Mouse (Mus musculus) limb, embryonic 14.5 days (tissue): ENCODE results near the gene Gm6525. TPM values are rescaled to one million over a fixed set of nuclear protein-coding genes. Genes with fewer than 3 reads are reported as not detected.

Experiments used
- ATAC-seq: fragments of 200-750 bp; cut with Nextera tagmentation; 2 replicates; pipeline ENCODE4 v1.8.0; 2017; ENCODE audit warnings: low read depth, moderate number of reproducible peaks, moderate TSS enrichment; ENCODE audit not compliant: low FRiP score
- DNase-seq: peaks from one replicate; pipeline ENCODE4 v3.0.0-alpha.2; 2015; ENCODE audit warnings: low spot score
- H3K27ac ChIP-seq: fragments of 300-500 bp; sonication (generic); replicated peaks from 2 replicates; pipeline ENCODE4 v1.5.1; 2014; ENCODE audit warnings: low read depth, mild to moderate bottlenecking, low read length, moderate library complexity, mixed read lengths
- H3K27me3 ChIP-seq: fragments of 300-500 bp; sonication (generic); 2 replicates; pipeline ENCODE4 v1.6.1; 2014; ENCODE audit warnings: low read length, mixed read lengths; ENCODE audit not compliant: control insufficient read depth, insufficient read depth
- H3K36me3 ChIP-seq: fragments of 300-500 bp; sonication (generic); 2 replicates; pipeline ENCODE4 v1.6.1; 2014; ENCODE audit warnings: mild to moderate bottlenecking, low read length, moderate library complexity, mixed read lengths; ENCODE audit not compliant: control insufficient read depth, insufficient read depth
- H3K4me1 ChIP-seq: fragments of 300-500 bp; sonication (generic); 2 replicates; pipeline ENCODE4 v1.6.1; 2014; ENCODE audit warnings: antibody characterized with exemption, low read length, mixed read lengths; ENCODE audit not compliant: control insufficient read depth, insufficient read depth
- H3K4me2 ChIP-seq: fragments of 300-500 bp; sonication (generic); replicated peaks from 2 replicates; pipeline ENCODE4 v1.6.1; 2014; ENCODE audit warnings: low read depth, mild to moderate bottlenecking, low read length, moderate library complexity; ENCODE audit not compliant: severe bottlenecking
- H3K4me3 ChIP-seq: fragments of 300-500 bp; sonication (generic); replicated peaks from 2 replicates; pipeline ENCODE4 v1.5.1; 2014; ENCODE audit warnings: low read length
- H3K9ac ChIP-seq: fragments of 300-500 bp; sonication (generic); 2 replicates; pipeline ENCODE4 v1.6.1; 2014; ENCODE audit warnings: mild to moderate bottlenecking, low read depth, low read length, moderate library complexity; ENCODE audit not compliant: severe bottlenecking
- H3K9me3 ChIP-seq: fragments of 300-500 bp; sonication (generic); 2 replicates; pipeline ENCODE4 v1.6.1; 2016; ENCODE audit warnings: low read length; ENCODE audit not compliant: control insufficient read depth
- POLR2A ChIP-seq: fragments of 200-500 bp; IDR thresholded peaks from 2 replicates; pipeline ENCODE4 v1.8.0; 2012; ENCODE audit warnings: inconsistent platforms, mild to moderate bottlenecking, moderate library complexity, borderline replicate concordance; ENCODE audit not compliant: insufficient read depth, insufficient read length; ENCODE audit errors: extremely low read depth
- WGBS: fragments of 180-500 bp; shearing (Covaris S2); extraction: QIAGEN DNeasy Blood & Tissue Kit; methylation state at CpG from one replicate; pipeline ENCODE4 v1.1.7; 2014; 5-methylcytosine and 5-hydroxymethylcytosine counted together
- polyA plus RNA-seq, 2 experiments: library from polyadenylated mRNA; depleted of rRNA in 1 of 2; stranded (reverse) in 1 of 2; unstranded in 1 of 2; fragments of >200 nt; fragmentation: Nextera tagmentation in 1 of 2; extraction: Ambion mirVana in 1 of 2; gene quantifications; 2 replicates each; pipeline versions ENCODE4 v1.2.1 to v1.2.3; 2012 to 2014

The Gm6525 gene
- polyA plus RNA-seq, 2 experiments: 0.39 to 0.55 TPM

- Histone ChIP-seq H3K4me1 (no peaks in the 10 kb centered on the region), H3K9ac (no peak overlapping the region), H3K9me3 (no peaks in the 10 kb centered on the region), H3K4me2 (no peak overlapping the region), H3K27ac (no peak overlapping the region), H3K27me3 (no peaks in the 10 kb centered on the region), H3K4me3 (no peak overlapping the region), H3K36me3 (no peaks in the 10 kb centered on the region)
- DNase-seq (no peak), ATAC-seq (no peak)
- WGBS: 83% methylated on average over 6 of the region's 6 CpGs
- no peak for TF ChIP-seq POLR2A
Observed at GRCm38 (mm10) chr3:84205650-84206049, 31.7 kb downstream of the Gm6525 start.

GRCm38 (mm10) chr3:84206106-84206505 is 32.2 kb downstream of the Gm6525 start:
- DNase-seq: no peak
- Histone ChIP-seq H3K9me3 (no peaks in the 10 kb centered on the region), H3K9ac (no peak overlapping the region), H3K27ac (no peak overlapping the region), H3K27me3 (no peaks in the 10 kb centered on the region), H3K4me3 (no peak overlapping the region), H3K4me2 (no peak overlapping the region), H3K4me1 (no peaks in the 10 kb centered on the region), H3K36me3 (no peaks in the 10 kb centered on the region)
- no peak for ATAC-seq
- TF ChIP-seq POLR2A: no peak
- WGBS: 72% methylated on average over 3 of the region's 3 CpGs

DNA sequence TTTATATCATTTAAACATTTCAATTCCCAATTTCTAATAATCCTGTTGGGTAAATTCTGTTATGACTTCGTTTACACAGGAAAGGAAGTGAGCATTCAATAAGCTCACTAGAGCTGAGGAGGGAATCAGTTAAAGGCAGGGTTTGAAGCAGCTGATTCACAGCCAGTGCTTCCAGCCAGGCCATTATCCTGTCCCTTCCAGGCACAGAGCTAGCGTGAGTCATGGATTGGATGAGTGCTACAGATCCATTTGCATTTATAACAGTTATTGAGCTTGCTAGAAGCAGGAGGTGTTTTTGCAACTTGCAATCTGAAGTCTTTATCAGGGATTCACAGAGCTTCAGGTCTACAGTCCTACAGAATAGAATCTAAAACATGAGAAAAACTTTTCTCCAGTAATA is 33.5 kb downstream of the Gm6525 start:
- no peaks in the 10 kb centered on the region for H3K9me3 ChIP-seq
- TF ChIP-seq POLR2A: no peak
- H3K4me3 ChIP-seq: no peak overlapping the region
- H3K4me1 ChIP-seq: no peaks in the 10 kb centered on the region
- WGBS: 57% methylated on average over 2 of the region's 2 CpGs
- no peaks in the 10 kb centered on the region for H3K27me3 ChIP-seq
- no peak overlapping the region for H3K9ac ChIP-seq
- ATAC-seq (no peak), DNase-seq (no peak)
- H3K27ac ChIP-seq: no peak overlapping the region
- no peak overlapping the region for H3K4me2 ChIP-seq
- H3K36me3 ChIP-seq: no peaks in the 10 kb centered on the region

DNA sequence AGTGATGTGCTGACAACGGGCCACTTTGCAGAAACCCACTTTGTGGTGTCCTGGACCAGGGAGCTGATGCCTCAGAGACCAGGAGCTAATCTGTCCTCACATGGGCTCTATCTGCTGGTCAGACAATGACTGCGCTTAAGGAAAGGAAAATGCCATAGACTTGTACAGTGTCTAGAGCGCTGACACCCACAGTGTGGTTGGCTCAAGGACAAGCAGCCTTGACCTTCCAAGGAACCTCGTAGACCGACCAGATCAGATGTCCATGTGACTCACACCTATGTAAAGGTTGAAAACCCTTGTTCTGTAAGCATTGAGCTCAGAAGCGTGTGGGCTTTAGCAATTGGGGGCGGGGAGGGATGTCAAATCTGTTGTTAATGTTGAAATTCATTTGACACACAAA is 34.6 kb downstream of the Gm6525 start:
- TF ChIP-seq POLR2A: no peak
- Histone ChIP-seq H3K9ac (no peak overlapping the region), H3K27me3 (no peaks in the 10 kb centered on the region), H3K27ac (no peak overlapping the region), H3K4me1 (no peaks in the 10 kb centered on the region), H3K9me3 (no peaks in the 10 kb centered on the region), H3K36me3 (no peaks in the 10 kb centered on the region), H3K4me3 (no peak overlapping the region), H3K4me2 (no peak overlapping the region)
- DNase-seq (no peak), ATAC-seq (no peak)
- WGBS: 88% methylated on average over 7 of the region's 7 CpGs

- Histone ChIP-seq H3K4me3 (no peak overlapping the region), H3K9me3 (no peaks in the 10 kb centered on the region), H3K4me1 (no peaks in the 10 kb centered on the region), H3K27ac (no peak overlapping the region), H3K36me3 (no peaks in the 10 kb centered on the region), H3K4me2 (no peak overlapping the region), H3K9ac (no peak overlapping the region), H3K27me3 (no peaks in the 10 kb centered on the region)
- peak; percentile 73 for ATAC-seq
- WGBS: 63% methylated on average over 7 of the region's 7 CpGs
- DNase-seq: peak; percentile 49
- no peak for TF ChIP-seq POLR2A
Observed at GRCm38 (mm10) chr3:84208917-84209513, 35.1 kb downstream of the Gm6525 start.
